Mouse (Mus musculus) hindbrain, embryonic 11.5 days (tissue): Measurements from ENCODE around the gene Sf3b4. TPM values are rescaled to one million over a fixed set of nuclear protein-coding genes. Genes with fewer than 3 reads are reported as not detected.

ENCODE experiments used
- ATAC-seq: fragments of 200-750 bp; cut with Nextera tagmentation; 2 replicates; pipeline ENCODE4 v1.8.0; 2017; ENCODE audit warnings: mild to moderate bottlenecking, moderate TSS enrichment, moderate library complexity; ENCODE audit not compliant: low FRiP score
- DNase-seq: peaks from one replicate; pipeline ENCODE4 v3.0.0-alpha.2; 2015; ENCODE audit warnings: low spot score
- H3K27ac ChIP-seq: fragments of 300-500 bp; sonication (generic); 2 replicates; pipeline ENCODE4 v1.5.1; 2014; ENCODE audit warnings: mild to moderate bottlenecking, low read depth, low read length
- H3K27me3 ChIP-seq: fragments of 300-500 bp; sonication (generic); 2 replicates; pipeline ENCODE4 v1.6.1; 2014; ENCODE audit warnings: mild to moderate bottlenecking, low read length, moderate library complexity, mixed read lengths; ENCODE audit not compliant: control insufficient read depth, insufficient read depth
- H3K36me3 ChIP-seq: fragments of 300-500 bp; sonication (generic); 2 replicates; pipeline ENCODE4 v1.6.1; 2014; ENCODE audit warnings: mild to moderate bottlenecking, low read length, moderate library complexity, mixed read lengths; ENCODE audit not compliant: control insufficient read depth, insufficient read depth
- H3K4me1 ChIP-seq: fragments of 300-500 bp; sonication (generic); replicated peaks from 2 replicates; pipeline ENCODE4 v1.6.1; 2014; ENCODE audit warnings: low read length, mixed read lengths; ENCODE audit not compliant: control insufficient read depth, insufficient read depth
- H3K4me2 ChIP-seq: fragments of 300-500 bp; sonication (generic); replicated peaks from 2 replicates; pipeline ENCODE4 v1.6.1; 2014; ENCODE audit warnings: mild to moderate bottlenecking, low read depth, low read length
- H3K4me3 ChIP-seq: fragments of 300-500 bp; sonication (generic); 2 replicates; pipeline ENCODE4 v1.5.1; 2014; ENCODE audit warnings: low read depth, low read length
- H3K9ac ChIP-seq: fragments of 300-500 bp; sonication (generic); 2 replicates; pipeline ENCODE4 v1.6.1; 2014; ENCODE audit warnings: low read depth, low read length
- H3K9me3 ChIP-seq: fragments of 300-500 bp; sonication (generic); 2 replicates; pipeline ENCODE4 v1.6.1; 2016; ENCODE audit warnings: low read length; ENCODE audit not compliant: control insufficient read depth
- WGBS: fragments of 180-500 bp; shearing (Covaris S2); extraction: QIAGEN DNeasy Blood & Tissue Kit; methylation state at CpG from one replicate; pipeline ENCODE4 v1.1.7; 2014; 5-methylcytosine and 5-hydroxymethylcytosine counted together
- polyA plus RNA-seq: library from polyadenylated mRNA; unstranded; fragments of >200 nt; fragmentation: Nextera tagmentation; extraction: Ambion mirVana; gene quantifications from 2 replicates; pipeline ENCODE4 v1.2.1, GENCODE M21; 2014

Sf3b4 gene
- polyA plus RNA-seq, 1 experiment from 2014 or later: 187 TPM

DNA sequence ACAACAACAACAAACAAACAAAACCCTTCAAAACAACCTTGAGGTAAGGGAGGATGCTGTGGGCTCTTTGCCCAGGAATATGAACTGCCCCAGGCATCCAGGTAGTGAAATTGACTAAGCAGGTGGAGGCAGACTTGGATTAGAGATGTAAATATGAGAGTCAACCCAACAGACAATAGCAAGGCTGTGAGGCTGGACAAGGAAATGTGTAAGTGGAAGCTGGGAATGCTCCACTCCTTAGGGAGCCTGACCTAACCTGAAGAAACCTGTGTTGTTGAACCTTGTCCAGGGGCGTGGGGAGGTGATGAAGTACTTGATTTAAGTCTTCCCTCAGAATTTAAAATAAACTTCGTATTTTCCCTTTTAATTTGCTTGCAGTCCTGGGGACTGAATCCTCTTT is 6.8 kb downstream of the Sf3b4 start:
- Histone ChIP-seq H3K27me3 (0 out of 2 replicates have a peak, but pooled peaks cover 2% of the 10 kb centered on the region), H3K9ac (no peak overlapping the region), H3K4me3 (no peak overlapping the region), H3K9me3 (no peaks in the 10 kb centered on the region), H3K27ac (no peak overlapping the region), H3K4me1 (peaks cover 11% of the 10 kb centered on the region; the same call in 1 of the 2 replicates), H3K4me2 (no peak overlapping the region), H3K36me3 (peaks cover 9% of the 10 kb centered on the region)
- no peak for DNase-seq
- WGBS: 86% methylated on average over 2 of the region's 2 CpGs
- no peak for ATAC-seq

DNA sequence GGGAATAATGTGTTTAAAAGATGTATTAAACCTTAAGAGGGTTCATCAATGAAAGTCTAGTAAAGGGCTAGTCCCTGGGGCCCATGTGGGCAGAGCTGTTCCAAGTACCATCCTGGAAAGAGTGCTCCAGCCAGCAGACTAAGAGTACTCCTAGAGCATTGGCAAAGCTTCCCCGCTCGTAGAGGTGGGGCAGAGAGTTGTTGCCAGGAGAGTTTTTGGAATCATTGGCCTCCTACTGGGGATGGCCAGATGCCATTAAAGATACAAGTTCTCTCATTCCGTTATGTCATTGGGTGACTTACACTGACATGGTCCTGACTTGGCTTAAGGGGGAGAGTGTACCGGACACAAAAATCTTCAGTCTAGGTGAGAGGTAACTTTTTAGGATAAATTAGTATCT is 7.4 kb downstream of the Sf3b4 start:
- no peak overlapping the region for H3K4me3 ChIP-seq
- H3K27ac ChIP-seq: no peak overlapping the region
- WGBS: 68% methylated on average over 4 of the region's 4 CpGs
- H3K9me3 ChIP-seq: no peaks in the 10 kb centered on the region
- H3K4me2 ChIP-seq: no peak overlapping the region
- no peak overlapping the region for H3K9ac ChIP-seq
- DNase-seq (no peak), ATAC-seq (no peak)
- H3K27me3 ChIP-seq: 0 out of 2 replicates have a peak, but pooled peaks cover 2% of the 10 kb centered on the region
- H3K4me1 ChIP-seq: peaks cover 9% of the 10 kb centered on the region; the same call in 1 of the 2 replicates
- peaks cover 9% of the 10 kb centered on the region for H3K36me3 ChIP-seq

DNA sequence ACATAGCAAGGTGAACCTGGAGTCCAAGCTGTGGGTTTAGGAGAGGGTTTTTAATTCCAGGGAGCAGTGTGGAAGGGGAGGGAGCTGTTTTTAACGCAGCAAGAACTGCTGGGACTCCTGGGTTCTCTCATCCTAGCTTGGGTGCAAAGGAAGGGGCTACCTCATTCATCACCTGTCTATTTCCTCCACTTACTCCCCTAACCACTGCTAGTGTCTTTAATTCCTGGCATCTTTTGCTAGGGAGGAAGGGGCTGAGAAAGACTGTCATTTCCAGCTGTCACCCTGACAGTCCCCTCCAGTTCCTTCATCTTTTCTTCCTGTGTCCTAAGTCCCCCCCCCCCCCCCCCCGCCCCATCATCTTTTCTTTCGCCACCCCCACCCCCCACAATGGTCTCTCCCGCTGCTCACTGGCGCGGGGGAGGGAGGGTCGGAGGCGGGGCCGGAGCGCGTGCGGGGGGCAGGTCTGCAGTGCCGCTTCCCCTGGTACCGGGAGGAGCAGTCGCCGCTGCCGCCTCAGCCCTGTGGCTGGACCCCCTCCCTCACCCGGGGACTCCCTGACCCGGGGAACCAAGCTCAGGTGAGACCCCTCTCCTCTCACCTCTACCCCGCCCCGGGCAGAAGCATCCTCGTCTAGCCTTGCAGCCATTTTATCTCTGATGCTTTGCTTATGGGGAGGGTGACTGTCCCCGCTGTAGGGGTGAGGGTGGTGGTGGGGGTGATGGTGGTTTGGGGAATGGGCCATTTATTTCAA is 8.8 kb downstream of the Sf3b4 start, which contains the start of gene Sv2a:
TSS of gene Sv2a (plus strand) at position 425 of the 751 bp plus-strand sequence.
- Histone ChIP-seq H3K27me3 (0 out of 2 replicates have a peak, but pooled peaks cover 2% of the 10 kb centered on the region), H3K4me1 (peaks cover 9% of the 10 kb centered on the region; the same call in 1 of the 2 replicates), H3K36me3 (peaks cover 5% of the 10 kb centered on the region), H3K9ac (peak within 1 kb of the TSS; percentile 60), H3K27ac (no peak within 1 kb of the TSS; the same call in 1 of the 2 replicates), H3K4me2 (peak within 1 kb of the TSS; percentile 74), H3K9me3 (no peaks in the 10 kb centered on the region), H3K4me3 (peak within 1 kb of the TSS; percentile 51)
- ATAC-seq (peak; percentile 67), DNase-seq (peak; percentile 51)
- 0% methylated on average over 12 of the region's 23 CpGs for WGBS

DNA sequence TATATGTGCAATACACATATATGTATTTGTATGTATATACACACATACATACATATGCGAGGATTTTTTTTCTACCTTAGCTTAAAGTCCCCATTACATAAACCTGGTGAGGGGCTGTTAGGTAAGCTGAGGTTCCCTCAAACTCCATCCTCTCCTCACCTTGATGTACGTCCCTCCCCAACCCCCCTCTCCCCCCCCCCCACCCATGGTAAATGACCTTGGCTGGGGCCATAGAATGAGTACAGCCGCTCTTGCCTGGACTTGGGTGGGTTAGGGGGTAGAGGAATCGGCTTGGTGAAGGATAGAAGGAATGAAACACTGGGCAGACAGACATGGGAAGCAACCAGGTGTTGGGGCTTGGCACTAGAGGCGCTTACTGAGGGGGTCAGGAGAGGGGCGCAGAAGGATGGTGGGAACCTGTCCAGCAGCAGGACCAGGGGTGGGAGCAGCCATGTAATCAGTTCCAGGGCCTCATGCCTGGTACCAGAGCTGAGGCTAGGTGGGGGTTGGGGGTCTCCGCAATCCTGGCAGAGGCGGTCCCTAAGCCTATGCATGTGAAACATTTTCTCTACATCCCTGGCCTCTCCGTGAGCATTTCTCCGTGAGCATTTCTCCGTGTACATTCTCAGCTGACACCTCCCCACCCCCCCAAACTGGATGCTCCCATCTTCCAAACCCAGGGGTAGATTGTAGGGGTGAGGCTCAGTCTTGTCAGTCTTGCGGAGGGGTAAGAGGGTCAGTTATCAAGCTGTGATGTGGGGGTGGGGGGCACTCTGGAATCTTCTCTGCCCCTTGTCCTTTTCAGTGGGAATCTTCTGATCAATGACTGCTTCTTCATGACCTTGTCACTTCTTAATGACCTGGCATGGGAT is 9.6 kb downstream of the Sf3b4 start:
- Histone ChIP-seq H3K9me3 (no peaks in the 10 kb centered on the region), H3K27ac (no peak overlapping the region), H3K9ac (peak overlapping the region; percentile 60), H3K27me3 (0 out of 2 replicates have a peak, but pooled peaks cover 2% of the 10 kb centered on the region), H3K4me1 (peaks cover 9% of the 10 kb centered on the region; the same call in 1 of the 2 replicates), H3K36me3 (no peaks in the 10 kb centered on the region; the same call in 1 of the 2 replicates), H3K4me2 (peak overlapping the region; percentile 74), H3K4me3 (peak overlapping the region; percentile 51)
- DNase-seq (no peak), ATAC-seq (peak; percentile 55)
- WGBS: 39% methylated on average over 12 of the region's 12 CpGs

DNA sequence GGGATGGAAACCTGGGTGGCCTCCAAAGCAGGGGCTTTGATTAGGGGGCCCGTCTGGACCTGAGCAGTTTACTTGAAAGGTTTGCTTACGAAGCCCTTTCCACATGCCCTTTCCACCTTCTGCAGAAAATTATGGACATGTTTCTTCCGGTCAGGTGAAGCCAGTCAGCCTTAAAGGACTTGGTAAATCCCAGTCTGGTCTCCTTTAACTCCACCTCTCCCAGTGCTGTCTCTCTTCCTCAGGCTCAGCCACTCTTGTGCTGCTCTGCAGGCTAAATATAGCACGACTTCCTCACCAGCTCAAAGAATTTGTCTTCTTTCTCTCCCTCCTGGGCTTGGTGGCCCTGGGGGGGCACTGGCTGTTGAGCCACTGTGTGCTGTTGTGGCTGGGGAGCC is 10.2 kb downstream of the Sf3b4 start:
- Histone ChIP-seq H3K27ac (no peak overlapping the region), H3K4me3 (no peak overlapping the region), H3K9me3 (no peaks in the 10 kb centered on the region), H3K4me2 (no peak overlapping the region), H3K4me1 (peaks cover 9% of the 10 kb centered on the region; the same call in 1 of the 2 replicates), H3K27me3 (0 out of 2 replicates have a peak, but pooled peaks cover 2% of the 10 kb centered on the region), H3K9ac (no peak overlapping the region), H3K36me3 (no peaks in the 10 kb centered on the region; the same call in 1 of the 2 replicates)
- 34% methylated on average over 4 of the region's 4 CpGs for WGBS
- ATAC-seq: no peak
- no peak for DNase-seq

DNA sequence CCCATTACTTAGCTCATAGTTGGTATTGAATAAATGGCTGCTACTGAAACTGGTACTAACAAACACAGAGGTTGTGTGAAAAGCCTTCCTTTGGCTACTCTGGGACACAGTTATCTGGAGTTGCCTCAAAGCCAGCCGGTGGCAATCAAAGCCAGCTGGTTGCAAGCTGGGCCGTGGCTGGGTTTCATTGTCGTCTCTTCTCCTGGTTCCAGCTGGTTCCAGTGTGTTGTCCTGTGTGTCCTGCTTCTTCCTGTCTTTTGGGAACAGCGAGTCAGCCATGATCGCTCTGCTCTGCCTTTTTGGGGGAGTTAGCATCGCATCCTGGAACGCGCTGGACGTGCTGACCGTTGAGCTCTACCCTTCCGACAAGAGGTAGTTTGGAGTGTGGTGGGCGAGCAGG is 20.8 kb downstream of the Sf3b4 start:
- Histone ChIP-seq H3K4me1 (peaks cover 4% of the 10 kb centered on the region; the same call in 1 of the 2 replicates), H3K9me3 (no peaks in the 10 kb centered on the region), H3K9ac (no peak overlapping the region), H3K27ac (no peak overlapping the region), H3K4me2 (no peak overlapping the region), H3K27me3 (no peaks in the 10 kb centered on the region), H3K4me3 (no peak overlapping the region), H3K36me3 (no peaks in the 10 kb centered on the region)
- ATAC-seq (no peak), DNase-seq (no peak)
- WGBS: 66% methylated on average over 12 of the region's 12 CpGs

DNA sequence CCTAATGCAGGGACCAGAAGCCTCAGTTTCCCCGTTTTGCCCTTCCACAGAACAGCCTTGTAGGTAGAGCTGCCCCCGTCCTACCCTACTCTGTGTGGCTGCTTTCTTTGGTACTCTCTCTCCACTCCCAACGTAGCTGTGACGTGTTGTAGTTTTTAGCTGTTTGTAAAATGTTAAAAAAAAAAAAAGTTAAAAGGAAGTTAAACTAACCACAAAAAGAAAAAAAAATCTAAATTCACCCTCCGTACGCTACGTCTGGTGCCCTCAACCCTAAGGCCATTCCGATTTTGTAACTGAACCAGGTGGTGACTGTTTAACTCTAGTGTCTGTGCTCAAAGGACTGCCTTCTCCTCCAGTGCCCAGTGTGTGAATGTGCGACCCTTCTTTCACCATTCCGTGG is 22.8 kb downstream of the Sf3b4 start:
- no peaks in the 10 kb centered on the region for H3K27me3 ChIP-seq
- DNase-seq (no peak), ATAC-seq (no peak)
- no peak overlapping the region for H3K9ac ChIP-seq
- no peaks in the 10 kb centered on the region for H3K9me3 ChIP-seq
- WGBS: 88% methylated on average over 10 of the region's 10 CpGs
- H3K36me3 ChIP-seq: no peaks in the 10 kb centered on the region
- no peak overlapping the region for H3K4me2 ChIP-seq
- H3K4me3 ChIP-seq: no peak overlapping the region
- H3K27ac ChIP-seq: no peak overlapping the region
- H3K4me1 ChIP-seq: peaks cover 4% of the 10 kb centered on the region; the same call in 1 of the 2 replicates

DNA sequence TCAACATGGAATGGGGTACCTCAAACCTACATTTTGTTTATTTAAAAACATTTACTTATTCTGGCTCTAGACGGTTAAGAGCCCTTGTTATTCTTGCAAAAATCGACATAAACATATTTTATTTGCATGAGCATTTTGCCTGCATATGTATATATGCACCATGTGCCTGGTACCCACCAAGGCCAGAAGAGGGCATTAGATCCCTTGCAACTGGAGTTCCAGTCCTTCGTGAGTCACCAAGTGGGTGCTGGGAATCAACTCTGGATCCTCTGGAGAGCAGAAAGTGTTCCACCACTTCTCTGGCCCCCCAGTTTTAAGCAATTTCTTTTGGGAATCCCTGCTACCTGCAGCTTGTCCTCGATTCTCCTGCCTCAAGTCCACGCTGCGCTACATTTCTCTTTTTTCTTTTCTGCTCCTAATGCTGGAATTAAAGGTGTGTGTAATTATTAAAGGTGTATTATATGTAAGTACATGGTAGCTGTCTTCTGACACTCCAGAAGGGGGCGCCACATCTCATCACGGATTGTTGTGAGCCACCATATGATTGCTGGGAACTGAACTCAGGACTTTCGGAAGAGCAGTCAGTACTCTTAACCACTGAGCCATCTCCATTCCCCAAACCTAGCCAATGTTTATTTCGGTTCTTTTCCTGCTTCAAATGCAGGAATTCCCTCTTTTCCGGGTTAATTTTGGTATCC is 23.6 kb downstream of the Sf3b4 start:
- Histone ChIP-seq H3K4me3 (no peak overlapping the region), H3K4me2 (no peak overlapping the region)
- no peak for ATAC-seq

More for the DNA sequence above, 23.6 kb downstream of the Sf3b4 start:
- Histone ChIP-seq H3K9me3 (no peaks in the 10 kb centered on the region), H3K4me1 (peaks cover 4% of the 10 kb centered on the region; the same call in 1 of the 2 replicates), H3K36me3 (no peaks in the 10 kb centered on the region), H3K27me3 (no peaks in the 10 kb centered on the region), H3K9ac (no peak overlapping the region), H3K27ac (no peak overlapping the region)
- DNase-seq: no peak
- WGBS: 95% methylated on average over 11 of the region's 11 CpGs
